Mouse (Mus musculus): ENCODE measurements at regions not wholly inside any gene's neighbourhood (a gene's known extent, or its start where the extent isn't known, plus 50 kb on each side); places are given as distances from the start of the nearest gene placed in this dataset.
"Not testable (repeated sequence)": the region's sequence is repeated elsewhere in the genome, so short reads cannot be mapped to it uniquely, and the experiment has no call there.

GRCm38 (mm10) chr17:17197229-17197628 is 76.0 kb downstream of the Zfp97 start:
- not testable (repeated sequence) for DNase-seq

DNA sequence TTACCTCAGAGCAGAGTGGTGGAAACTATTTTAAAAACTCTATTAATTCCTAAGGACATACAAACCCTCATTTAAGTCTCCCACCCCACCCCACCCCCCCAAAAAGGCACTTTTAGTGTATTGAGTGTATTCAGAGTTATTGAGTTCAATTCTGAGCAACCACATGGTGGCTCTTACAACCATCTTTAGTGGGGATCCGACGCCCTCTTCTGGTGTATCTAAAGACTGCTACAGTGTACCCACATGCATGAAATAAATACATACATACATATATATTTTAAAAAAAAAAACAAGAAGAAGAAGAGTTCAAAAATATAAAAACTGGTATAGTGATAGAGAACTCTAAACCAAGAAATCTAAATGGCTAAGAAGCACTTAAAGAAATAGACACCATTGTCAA is 107.9 kb downstream of the Zfp97 start:
- no peak for DNase-seq

- DNase-seq = peak; percentile 88
Measured at GRCm38 (mm10) chr17:17234329-17235185, 113.3 kb downstream of the Zfp97 start.

DNA sequence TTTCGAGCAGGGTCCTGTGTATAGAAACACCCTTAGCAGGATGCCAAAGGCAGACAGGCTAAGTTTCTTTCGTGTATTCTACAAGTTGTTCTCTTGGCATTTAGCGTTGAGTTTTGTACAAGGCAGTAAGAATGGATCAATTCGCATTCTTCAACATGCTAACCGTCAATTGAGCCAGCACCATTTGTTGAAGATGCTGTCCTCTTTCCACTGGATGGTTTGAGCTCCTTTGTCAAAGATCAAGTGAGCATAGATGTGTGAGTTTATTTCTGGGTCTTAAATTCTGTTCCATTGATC is 113.9 kb downstream of the Zfp97 start:
- not testable (repeated sequence) for DNase-seq
